Mouse (Mus musculus): Measurements from ENCODE around the gene Chmp6. TPM values are rescaled to one million over a fixed set of nuclear protein-coding genes. Genes with fewer than 3 reads are reported as not detected.
A peak's percentile ranks its signal among the peaks of the same experiment; 100 is the strongest.

Gene Chmp6
- polyA plus RNA-seq, 2 experiments: 55.8 to 96.0 TPM

- H3K27ac ChIP-seq (replicated peaks; ENCODE audit: low read depth, low read length): no peak overlapping the region
- WGBS: 40% methylated on average over 7 of the region's 7 CpGs
- no peaks in the 10 kb centered on the region for H3K36me3 ChIP-seq (ENCODE audit: control insufficient read depth, insufficient read depth, low read length)
- H3K27me3 ChIP-seq (ENCODE audit: control insufficient read depth, insufficient read depth, low read length): no peaks in the 10 kb centered on the region
- H3K9me3 ChIP-seq (ENCODE audit: control insufficient read depth, low read length): no peaks in the 10 kb centered on the region
- peaks cover 5% of the 10 kb centered on the region; the same call in 1 of the 2 replicates for H3K4me1 ChIP-seq (ENCODE audit: control insufficient read depth, insufficient read depth, low read length)
- H3K9ac ChIP-seq (ENCODE audit: low read depth, low read length, severe bottlenecking): no peak overlapping the region
- TF ChIP-seq POLR2A (IDR thresholded peaks at IDR 0.05; ENCODE audit: borderline replicate concordance, extremely low read depth, insufficient read depth, insufficient read length): no peak
- H3K4me2 ChIP-seq (replicated peaks; ENCODE audit: low read depth, low read length, severe bottlenecking): no peak overlapping the region
- H3K4me3 ChIP-seq (replicated peaks; ENCODE audit: low read length): no peak overlapping the region
- no peak for ATAC-seq (ENCODE audit: low FRiP score, low read depth)
- no peak for DNase-seq (ENCODE audit: low spot score)
These were observed 6.1 kb upstream of the Chmp6 start for GRCm38 (mm10) chr11:119907006-119907650.

GRCm38 (mm10) chr11:119907711-119908110 is 5.5 kb upstream of the Chmp6 start:
- Histone ChIP-seq H3K9ac (ENCODE audit: low read depth, low read length, severe bottlenecking) (no peak overlapping the region), H3K4me1 (ENCODE audit: control insufficient read depth, insufficient read depth, low read length) (peaks cover 8% of the 10 kb centered on the region; the same call in 1 of the 2 replicates), H3K9me3 (ENCODE audit: control insufficient read depth, low read length) (no peaks in the 10 kb centered on the region), H3K27me3 (ENCODE audit: control insufficient read depth, insufficient read depth, low read length) (no peaks in the 10 kb centered on the region), H3K27ac (replicated peaks; ENCODE audit: low read depth, low read length) (no peak overlapping the region), H3K36me3 (ENCODE audit: control insufficient read depth, insufficient read depth, low read length) (no peaks in the 10 kb centered on the region), H3K4me3 (replicated peaks; ENCODE audit: low read length) (no peak overlapping the region), H3K4me2 (replicated peaks; ENCODE audit: low read depth, low read length, severe bottlenecking) (no peak overlapping the region)
- DNase-seq (ENCODE audit: low spot score): no peak
- ATAC-seq (ENCODE audit: low FRiP score, low read depth): no peak
- WGBS: 53% methylated on average over 7 of the region's 7 CpGs
- TF ChIP-seq POLR2A (IDR thresholded peaks at IDR 0.05; ENCODE audit: borderline replicate concordance, extremely low read depth, insufficient read depth, insufficient read length): no peak

- Histone ChIP-seq H3K36me3 (ENCODE audit: control insufficient read depth, insufficient read depth, low read length) (no peaks in the 10 kb centered on the region), H3K4me1 (ENCODE audit: control insufficient read depth, insufficient read depth, low read length) (peaks cover 17% of the 10 kb centered on the region), H3K4me2 (replicated peaks; ENCODE audit: low read depth, low read length, severe bottlenecking) (no peak overlapping the region), H3K9me3 (ENCODE audit: control insufficient read depth, low read length) (no peaks in the 10 kb centered on the region), H3K4me3 (replicated peaks; ENCODE audit: low read length) (no peak overlapping the region), H3K27me3 (ENCODE audit: control insufficient read depth, insufficient read depth, low read length) (no peaks in the 10 kb centered on the region), H3K9ac (ENCODE audit: low read depth, low read length, severe bottlenecking) (no peak overlapping the region), H3K27ac (replicated peaks; ENCODE audit: low read depth, low read length) (no peak overlapping the region)
- DNase-seq (ENCODE audit: low spot score) (peak; percentile 62), ATAC-seq (ENCODE audit: low FRiP score, low read depth) (no peak)
- TF ChIP-seq POLR2A (IDR thresholded peaks at IDR 0.05; ENCODE audit: borderline replicate concordance, extremely low read depth, insufficient read depth, insufficient read length): no peak
- WGBS: 3% methylated on average over 5 of the region's 5 CpGs
These were observed 3.8 kb upstream of the Chmp6 start for GRCm38 (mm10) chr11:119909436-119909835.

- Histone ChIP-seq H3K27ac (replicated peaks; ENCODE audit: low read depth, low read length) (no peak overlapping the region), H3K4me1 (ENCODE audit: control insufficient read depth, insufficient read depth, low read length) (peaks cover 23% of the 10 kb centered on the region), H3K4me2 (replicated peaks; ENCODE audit: low read depth, low read length, severe bottlenecking) (peak overlapping the region; percentile 87), H3K9me3 (ENCODE audit: control insufficient read depth, low read length) (no peaks in the 10 kb centered on the region), H3K36me3 (ENCODE audit: control insufficient read depth, insufficient read depth, low read length) (peaks cover 23% of the 10 kb centered on the region), H3K4me3 (replicated peaks; ENCODE audit: low read length) (peak overlapping the region; percentile 77), H3K27me3 (ENCODE audit: control insufficient read depth, insufficient read depth, low read length) (no peaks in the 10 kb centered on the region), H3K9ac (ENCODE audit: low read depth, low read length, severe bottlenecking) (peak overlapping the region; percentile 97)
- 6% methylated on average over 7 of the region's 7 CpGs for WGBS
- TF ChIP-seq POLR2A (IDR thresholded peaks at IDR 0.05; ENCODE audit: borderline replicate concordance, extremely low read depth, insufficient read depth, insufficient read length): no peak
- DNase-seq (ENCODE audit: low spot score) (no peak), ATAC-seq (ENCODE audit: low FRiP score, low read depth) (no peak; the same call in 1 of the 2 replicates)
These were observed 396 bp upstream of the Chmp6 start for GRCm38 (mm10) chr11:119912845-119913244.

- H3K9ac ChIP-seq (ENCODE audit: low read depth, low read length, severe bottlenecking): peak overlapping the region; percentile 97
- peaks cover 23% of the 10 kb centered on the region for H3K4me1 ChIP-seq (ENCODE audit: control insufficient read depth, insufficient read depth, low read length)
- ATAC-seq (ENCODE audit: low FRiP score, low read depth) (peak; percentile 19), DNase-seq (ENCODE audit: low spot score) (no peak)
- under 1% methylated on average over 23 of the region's 26 CpGs for WGBS
- H3K27me3 ChIP-seq (ENCODE audit: control insufficient read depth, insufficient read depth, low read length): no peaks in the 10 kb centered on the region
- TF ChIP-seq POLR2A (IDR thresholded peaks at IDR 0.05; ENCODE audit: borderline replicate concordance, extremely low read depth, insufficient read depth, insufficient read length): no peak
- peaks cover 34% of the 10 kb centered on the region for H3K36me3 ChIP-seq (ENCODE audit: control insufficient read depth, insufficient read depth, low read length)
- no peaks in the 10 kb centered on the region for H3K9me3 ChIP-seq (ENCODE audit: control insufficient read depth, low read length)
- peak overlapping the region; percentile 87 for H3K4me2 ChIP-seq (replicated peaks; ENCODE audit: low read depth, low read length, severe bottlenecking)
- peak overlapping the region; percentile 74 for H3K27ac ChIP-seq (replicated peaks; ENCODE audit: low read depth, low read length)
- H3K4me3 ChIP-seq (replicated peaks; ENCODE audit: low read length): peak overlapping the region; percentile 77
These were observed 684 bp downstream of the Chmp6 start for GRCm38 (mm10) chr11:119913935-119914314.
